Mouse (Mus musculus) macrophage (primary cell): ENCODE results near the gene Tbx4. TPM values are rescaled to one million over a fixed set of nuclear protein-coding genes. Genes with fewer than 3 reads are reported as not detected.

Experiments
- H3K27ac ChIP-seq: fragments of 350-480 bp; formaldehyde crosslinking; 2 replicates; pipeline ENCODE4 v1.9.0; 2021
- H3K36me3 ChIP-seq: fragments of 350-480 bp; formaldehyde crosslinking; 2 replicates; pipeline ENCODE4 v1.9.0; 2021; ENCODE audit errors: inconsistent target
- H3K4me3 ChIP-seq: fragments of 350-480 bp; formaldehyde crosslinking; 2 replicates; pipeline ENCODE4 v1.9.0; 2021; ENCODE audit errors: inconsistent target
- H3K79me2 ChIP-seq: fragments of 350-480 bp; formaldehyde crosslinking; 2 replicates; pipeline ENCODE4 v1.9.0; 2021; ENCODE audit errors: inconsistent target
- WGBS: methylation state at CpG from one replicate; pipeline ENCODE4 v1.1.7; 2026; ENCODE audit warnings: inconsistent platforms; ENCODE audit not compliant: missing documents; 5-methylcytosine and 5-hydroxymethylcytosine counted together
- polyA plus RNA-seq: library from polyadenylated mRNA; stranded (reverse); fragments of 250-400 nt; gene quantifications from 3 replicates; pipeline ENCODE4 v1.2.4, GENCODE M21; 2018; ENCODE audit warnings: inconsistent platforms

The Tbx4 gene
- polyA plus RNA-seq, 1 experiment from 2014 or later = not detected

DNA sequence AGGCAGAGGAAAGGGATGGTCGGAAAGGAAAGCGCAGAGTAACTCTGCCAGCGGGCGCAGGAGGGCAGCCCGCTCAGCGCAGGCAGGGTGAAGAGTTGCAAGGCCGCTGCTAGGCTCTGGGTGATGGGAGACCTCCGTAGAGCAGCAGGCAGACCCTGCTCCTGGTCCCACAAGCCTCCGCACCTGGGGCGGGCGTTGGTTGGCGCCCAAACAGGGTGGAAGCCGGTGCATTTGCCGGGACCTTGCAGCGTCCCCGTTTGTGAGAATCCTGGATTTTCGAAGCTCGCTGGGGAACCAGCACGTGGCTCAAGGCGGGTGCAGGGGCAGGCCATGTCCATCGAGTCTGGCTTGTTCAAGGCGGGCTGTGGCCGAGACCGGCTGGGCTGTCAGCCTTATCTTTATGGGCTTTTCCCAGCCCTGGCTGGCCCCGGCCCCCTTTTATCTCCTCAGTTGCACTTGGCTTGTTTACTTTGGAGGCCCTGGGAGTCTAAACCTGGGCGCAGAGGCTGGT, 2.3 kb downstream of the Tbx4 start:
- no peaks in the 10 kb centered on the region for H3K79me2 ChIP-seq
- no peak overlapping the region for H3K4me3 ChIP-seq
- no peaks in the 10 kb centered on the region for H3K36me3 ChIP-seq
- 8% methylated on average over 26 of the region's 26 CpGs for WGBS
- no peak overlapping the region for H3K27ac ChIP-seq

DNA sequence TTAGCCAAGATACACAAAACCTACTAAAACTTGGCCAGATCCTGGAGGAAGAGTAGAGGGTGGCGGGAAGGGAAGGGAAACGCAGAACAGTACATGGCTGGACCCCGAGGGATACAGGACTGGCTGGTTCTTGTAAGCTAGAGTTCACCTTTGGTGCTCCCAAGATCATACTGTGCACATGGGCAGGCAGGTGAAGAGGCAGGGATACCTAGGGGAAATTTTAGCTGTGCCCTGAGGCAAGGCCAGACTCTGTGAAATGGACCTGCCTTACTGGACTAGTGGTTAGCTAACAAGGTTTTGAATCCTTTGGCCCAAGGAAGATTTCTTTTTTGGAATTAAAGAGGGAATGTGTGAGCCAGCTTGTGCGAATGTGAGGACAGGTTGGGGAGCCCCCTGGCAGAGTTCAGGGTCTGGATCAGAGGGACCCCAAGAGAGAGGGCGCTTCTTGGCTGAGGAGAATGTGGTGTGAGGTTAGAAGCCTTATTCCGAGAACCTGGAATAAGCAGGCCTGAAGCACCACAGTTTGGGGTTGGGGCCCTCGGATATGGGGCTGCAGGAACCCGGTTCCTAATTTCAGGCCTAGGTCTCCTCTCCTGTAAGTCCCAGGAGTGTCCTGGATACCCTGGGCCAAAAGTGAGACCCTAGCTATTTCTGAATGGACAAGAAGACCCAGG, 3.0 kb downstream of the Tbx4 start:
- H3K79me2 ChIP-seq = no peaks in the 10 kb centered on the region
- no peaks in the 10 kb centered on the region for H3K36me3 ChIP-seq
- no peak overlapping the region for H3K4me3 ChIP-seq
- 68% methylated on average over 8 of the region's 8 CpGs for WGBS
- H3K27ac ChIP-seq = no peak overlapping the region

- Histone ChIP-seq H3K4me3 (no peak overlapping the region), H3K36me3 (no peaks in the 10 kb centered on the region), H3K27ac (no peak overlapping the region), H3K79me2 (no peaks in the 10 kb centered on the region)
- WGBS = 13% methylated on average over 35 of the region's 47 CpGs
Observed at GRCm38 (mm10) chr11:85889730-85890562, 3.7 kb downstream of the Tbx4 start.

DNA sequence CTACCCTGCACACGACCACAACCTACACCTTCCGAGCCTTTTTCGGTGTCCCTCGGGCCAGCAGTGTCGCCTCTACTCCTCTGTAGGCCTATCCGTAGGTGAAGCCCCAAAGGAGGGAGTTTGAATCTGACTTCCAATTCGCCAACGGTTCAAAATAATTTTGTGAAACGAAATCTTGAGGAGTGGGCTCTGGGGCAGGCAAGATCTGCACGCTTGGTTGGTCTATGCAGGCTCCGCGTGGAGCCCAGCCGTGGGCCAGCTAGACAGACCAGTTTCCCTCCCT, 4.3 kb downstream of the Tbx4 start:
- no peaks in the 10 kb centered on the region for H3K79me2 ChIP-seq
- H3K27ac ChIP-seq = no peak overlapping the region
- 14% methylated on average over 13 of the region's 13 CpGs for WGBS
- H3K4me3 ChIP-seq = no peak overlapping the region
- no peaks in the 10 kb centered on the region for H3K36me3 ChIP-seq

- Histone ChIP-seq H3K4me3 (no peak overlapping the region), H3K79me2 (no peaks in the 10 kb centered on the region), H3K36me3 (no peaks in the 10 kb centered on the region), H3K27ac (no peak overlapping the region)
- WGBS = 12% methylated on average over 13 of the region's 13 CpGs
Observed at GRCm38 (mm10) chr11:85891010-85891691, 4.9 kb downstream of the Tbx4 start.

DNA sequence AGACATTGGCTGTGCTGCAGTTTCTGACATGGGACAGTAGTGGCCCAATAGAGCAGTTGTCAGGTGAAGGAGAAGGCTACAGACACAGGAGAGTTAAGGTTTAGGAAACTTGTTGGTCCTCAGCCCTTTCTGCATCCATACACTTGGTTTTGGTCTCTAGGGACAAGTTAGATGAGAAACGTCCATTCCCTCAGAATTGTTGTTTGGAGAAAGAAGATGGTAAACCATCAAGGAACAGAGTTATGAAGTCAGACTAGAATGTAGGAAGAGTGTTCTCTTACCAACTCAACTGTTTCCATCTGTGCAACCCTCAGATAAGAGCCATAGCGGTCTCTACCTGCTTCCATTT, 5.4 kb downstream of the Tbx4 start:
- WGBS = 31% methylated on average over 2 of the region's 2 CpGs
- Histone ChIP-seq H3K27ac (no peak overlapping the region), H3K79me2 (no peaks in the 10 kb centered on the region), H3K4me3 (no peak overlapping the region), H3K36me3 (no peaks in the 10 kb centered on the region)

GRCm38 (mm10) chr11:85892771-85893170, 6.5 kb downstream of the Tbx4 start:
- Histone ChIP-seq H3K79me2 (no peaks in the 10 kb centered on the region), H3K4me3 (no peak overlapping the region), H3K36me3 (no peaks in the 10 kb centered on the region), H3K27ac (no peak overlapping the region)
- WGBS = 4% methylated on average over 6 of the region's 6 CpGs

- Histone ChIP-seq H3K36me3 (no peaks in the 10 kb centered on the region), H3K4me3 (no peak overlapping the region), H3K27ac (no peak overlapping the region), H3K79me2 (no peaks in the 10 kb centered on the region)
- WGBS = 11% methylated on average over 12 of the region's 13 CpGs
Observed at GRCm38 (mm10) chr11:85893400-85894135, 7.3 kb downstream of the Tbx4 start.

- H3K4me3 ChIP-seq = no peak overlapping the region
- 10% methylated on average over 3 of the region's 3 CpGs for WGBS
Observed at GRCm38 (mm10) chr11:85894136-85894530, 7.9 kb downstream of the Tbx4 start.

GRCm38 (mm10) chr11:85894731-85895545, 8.7 kb downstream of the Tbx4 start:
- WGBS = 9% methylated on average over 43 of the region's 43 CpGs
- H3K4me3 ChIP-seq = no peak overlapping the region

More at GRCm38 (mm10) chr11:85894136-85894530, 7.9 kb downstream of the Tbx4 start:
- H3K36me3 ChIP-seq = no peaks in the 10 kb centered on the region
- no peaks in the 10 kb centered on the region for H3K79me2 ChIP-seq
- H3K27ac ChIP-seq = no peak overlapping the region

DNA sequence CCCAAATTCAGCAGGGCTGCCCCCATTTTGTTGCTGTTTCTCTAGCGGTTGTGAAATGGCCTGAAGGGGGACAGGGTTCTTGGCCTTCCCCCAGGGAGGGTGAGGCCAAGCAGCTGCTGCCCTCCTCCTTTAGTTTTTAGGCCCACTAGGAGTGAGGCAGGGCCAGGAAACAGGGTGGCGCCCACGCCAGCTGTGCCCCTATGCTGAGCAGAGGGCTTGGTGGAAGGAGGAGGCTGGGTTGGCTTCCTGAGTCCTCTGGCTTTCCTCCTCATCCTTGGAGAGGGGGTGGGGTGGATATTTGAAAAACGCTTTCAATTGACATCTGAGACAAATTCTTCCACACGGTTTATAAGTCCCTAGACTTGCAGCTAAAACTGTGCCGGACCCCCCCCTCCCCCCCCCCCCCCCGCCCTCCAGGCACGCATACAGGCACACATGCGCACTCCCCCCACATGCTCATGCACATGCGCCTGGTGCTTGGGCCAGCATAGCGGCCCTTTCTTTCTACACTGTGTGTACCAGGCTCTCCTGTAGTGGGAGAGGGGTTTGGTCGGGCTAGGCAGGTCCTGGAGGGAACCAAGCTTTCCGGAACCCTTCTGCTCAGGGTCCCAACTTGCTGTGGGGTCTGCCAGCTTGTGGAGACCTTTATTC, 10.2 kb downstream of the Tbx4 start:
- no peak overlapping the region for H3K4me3 ChIP-seq
- H3K79me2 ChIP-seq = no peaks in the 10 kb centered on the region
- no peak overlapping the region for H3K27ac ChIP-seq
- no peaks in the 10 kb centered on the region for H3K36me3 ChIP-seq
- WGBS = 62% methylated on average over 9 of the region's 13 CpGs

More at GRCm38 (mm10) chr11:85894731-85895545, 8.7 kb downstream of the Tbx4 start:
- Histone ChIP-seq H3K36me3 (no peaks in the 10 kb centered on the region), H3K79me2 (no peaks in the 10 kb centered on the region), H3K27ac (no peak overlapping the region)

DNA sequence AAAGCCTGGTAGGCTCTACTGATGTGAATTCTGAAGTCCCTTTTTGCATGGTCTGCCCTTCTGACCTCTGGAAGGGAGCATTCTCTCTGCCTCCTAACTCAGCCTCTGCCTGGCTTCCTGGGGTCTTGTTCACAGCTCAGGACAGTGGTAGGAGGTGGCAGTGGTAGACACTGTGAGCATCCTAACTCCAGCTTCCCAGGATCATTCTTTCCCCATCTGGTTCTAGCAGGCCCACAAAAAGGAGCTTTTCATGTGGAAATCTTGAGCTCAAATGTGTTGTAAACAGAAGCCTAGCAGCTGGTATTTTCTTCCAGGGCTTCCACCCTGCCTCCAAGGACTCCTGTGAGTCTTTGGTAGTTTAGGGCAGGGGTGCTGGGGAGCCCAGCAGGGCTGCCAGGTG, 14.1 kb downstream of the Tbx4 start:
- Histone ChIP-seq H3K4me3 (no peak overlapping the region), H3K79me2 (no peaks in the 10 kb centered on the region), H3K27ac (no peak overlapping the region), H3K36me3 (no peaks in the 10 kb centered on the region)

DNA sequence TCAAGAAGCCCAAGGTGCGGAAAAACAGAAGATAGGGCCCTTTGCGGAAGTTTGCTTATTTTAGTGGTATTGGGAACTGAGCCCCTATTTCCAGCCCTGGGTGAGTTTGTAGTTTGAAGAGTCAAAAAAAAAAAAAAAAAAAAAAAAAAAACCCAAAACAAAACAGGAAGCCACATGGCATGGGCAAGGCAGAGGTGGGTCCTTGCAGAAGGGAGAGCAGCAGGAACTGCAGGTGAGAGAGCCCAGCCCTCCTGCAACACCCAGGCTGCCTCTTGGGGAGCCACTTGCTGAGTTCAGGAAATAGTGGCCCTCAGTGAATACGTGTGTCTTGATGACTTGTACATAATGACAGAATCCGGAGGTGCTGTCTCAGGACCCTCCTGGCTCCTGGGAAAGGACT, 23.3 kb downstream of the Tbx4 start:
- WGBS = 29% methylated on average over 4 of the region's 4 CpGs
- Histone ChIP-seq H3K27ac (no peak overlapping the region), H3K79me2 (no peaks in the 10 kb centered on the region), H3K4me3 (no peak overlapping the region), H3K36me3 (no peaks in the 10 kb centered on the region)
